Mouse (Mus musculus) cerebellum, adult 2 months (tissue): Measurements from ENCODE around the gene Adamts2.

Source experiments
- CTCF ChIP-seq: fragments of 200-500 bp; IDR thresholded peaks from 2 replicates; pipeline ENCODE4 v1.5.1; 2011; ENCODE audit warnings: low read depth, mild to moderate bottlenecking, control low read depth, low read length, moderate library complexity, borderline replicate concordance; ENCODE audit not compliant: insufficient read depth
- POLR2A ChIP-seq: fragments of 200-500 bp; IDR thresholded peaks from 2 replicates; pipeline ENCODE4 v1.6.1; 2011; ENCODE audit warnings: low read length, control low read depth, borderline replicate concordance; ENCODE audit not compliant: insufficient read depth

DNA sequence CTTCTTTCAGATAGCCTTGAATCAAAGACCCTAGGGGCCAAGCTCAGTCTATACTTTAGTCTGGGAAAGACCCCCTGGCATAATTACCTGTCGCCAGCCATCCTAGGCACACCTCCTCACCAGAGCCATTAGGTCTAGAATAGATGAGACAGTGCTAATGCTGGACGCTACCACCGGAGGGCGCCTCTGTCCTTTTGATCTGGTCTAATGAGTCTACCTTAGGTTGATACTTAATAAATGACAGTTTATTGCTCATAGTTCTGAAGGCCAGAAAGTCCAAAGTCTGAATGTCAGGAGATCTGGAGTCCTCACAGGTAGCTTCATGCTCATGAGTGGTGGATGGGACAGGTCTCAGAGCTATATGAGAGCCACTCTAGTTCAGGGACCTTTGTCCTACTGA, 165.2 kb downstream of the Adamts2 start:
- TF ChIP-seq CTCF (peak; percentile 62; the same call in 1 of the 2 replicates), POLR2A (no peak)
